Mouse (Mus musculus) heart, postnatal 36 days (tissue): ENCODE measurements around the gene Amot. TPM values are rescaled to one million over a fixed set of nuclear protein-coding genes. Genes with fewer than 3 reads are reported as not detected.

Source experiments
- total RNA-seq, 2 experiments: library from RNA; stranded (reverse); gene quantifications; 2 replicates each; pipeline ENCODE4 v1.2.3; 2021

The Amot gene
- total RNA-seq, 2 experiments from 2014 or later = 5.9 to 8.2 TPM

Other genes starting within 250 kb of the Amot start
- gene Lhfpl1, start 156.1 kb downstream of the Amot start, total RNA-seq = not detected